Mouse (Mus musculus): ENCODE data around the gene 1110008P14Rik.

1110008P14Rik gene

GRCm38 (mm10) chr2:32342539-32343350 lies 39.0 kb downstream of the 1110008P14Rik start:
- TF ChIP-seq GATA4 (IDR thresholded peaks at IDR 0.05; ENCODE audit: insufficient replicate concordance, low read length), result no peak

- no peak for TF ChIP-seq GATA4 (IDR thresholded peaks at IDR 0.05; ENCODE audit: insufficient replicate concordance, low read length)
Observed at GRCm38 (mm10) chr2:32342039-32342438, 39.7 kb downstream of the 1110008P14Rik start.

- TF ChIP-seq GATA4 (IDR thresholded peaks at IDR 0.05; ENCODE audit: insufficient replicate concordance, low read length), result no peak
Observed at GRCm38 (mm10) chr2:32341634-32341939, 40.2 kb downstream of the 1110008P14Rik start.

- TF ChIP-seq GATA4 (IDR thresholded peaks at IDR 0.05; ENCODE audit: insufficient replicate concordance, low read length), result no peak
Observed at GRCm38 (mm10) chr2:32340836-32341633, 40.7 kb downstream of the 1110008P14Rik start.

GRCm38 (mm10) chr2:32339912-32340642 lies 41.7 kb downstream of the 1110008P14Rik start:
- TF ChIP-seq GATA4 (IDR thresholded peaks at IDR 0.05; ENCODE audit: insufficient replicate concordance, low read length), result no peak

- TF ChIP-seq GATA4 (IDR thresholded peaks at IDR 0.05; ENCODE audit: insufficient replicate concordance, low read length), result no peak
Observed at GRCm38 (mm10) chr2:32335888-32336287, 45.9 kb downstream of the 1110008P14Rik start.

- no peak for TF ChIP-seq GATA4 (IDR thresholded peaks at IDR 0.05; ENCODE audit: insufficient replicate concordance, low read length)
Observed at GRCm38 (mm10) chr2:32332159-32332558, 49.6 kb downstream of the 1110008P14Rik start.

- no peak for TF ChIP-seq GATA4 (IDR thresholded peaks at IDR 0.05; ENCODE audit: insufficient replicate concordance, low read length)
Observed at GRCm38 (mm10) chr2:32329531-32329930, 52.2 kb downstream of the 1110008P14Rik start.

GRCm38 (mm10) chr2:32328911-32329460 lies 52.8 kb downstream of the 1110008P14Rik start:
- TF ChIP-seq GATA4 (IDR thresholded peaks at IDR 0.05; ENCODE audit: insufficient replicate concordance, low read length), result no peak

GRCm38 (mm10) chr2:32327200-32327599 lies 54.5 kb downstream of the 1110008P14Rik start:
- no peak for TF ChIP-seq GATA4 (IDR thresholded peaks at IDR 0.05; ENCODE audit: insufficient replicate concordance, low read length)

All from liver, adult (tissue).